Mouse (Mus musculus) MEL (cell line): ENCODE results near the gene Pla2g2e. TPM values are rescaled to one million over a fixed set of nuclear protein-coding genes. Genes with fewer than 3 reads are reported as not detected.

ENCODE experiments used
- DNase-seq: peaks from one replicate; pipeline ENCODE4 v3.0.0; 2011; ENCODE audit warnings: low read depth, low spot score
- H3K27ac ChIP-seq: 2 replicates; pipeline ENCODE4 v1.5.1; 2012; ENCODE audit warnings: low read depth, mild to moderate bottlenecking, control low read depth, low read length, moderate library complexity; ENCODE audit not compliant: control insufficient read depth
- H3K27me3 ChIP-seq, 2 experiments: fragments of 150-350 bp in 1 of 2; sonication (generic) in 1 of 2; 2 replicates each; pipeline ENCODE4 v1.6.1; 2012; ENCODE audit warnings: low read length in 2 of 2, mild to moderate bottlenecking in 2 of 2, improper control_type of control experiment in 1 of 2, moderate library complexity in 1 of 2; ENCODE audit not compliant: insufficient read depth in 2 of 2, control insufficient read depth in 1 of 2
- H3K36me3 ChIP-seq, 2 experiments: 2 replicates each; pipeline ENCODE4 v1.6.1; 2012 to 2014; ENCODE audit warnings: low read length in 2 of 2, improper control_type of control experiment in 1 of 2, inconsistent platforms in 1 of 2, mild to moderate bottlenecking in 1 of 2; ENCODE audit not compliant: insufficient read depth in 2 of 2, control insufficient read depth in 1 of 2
- H3K4me1 ChIP-seq, 2 experiments: fragments of 150-350 bp in 1 of 2; sonication (generic) in 1 of 2; 2 replicates each; pipeline ENCODE4 v1.6.1; 2012; ENCODE audit warnings: low read length in 2 of 2, improper control_type of control experiment in 1 of 2, mild to moderate bottlenecking in 1 of 2; ENCODE audit not compliant: insufficient read depth in 2 of 2, control insufficient read depth in 1 of 2
- H3K4me3 ChIP-seq, 2 experiments: fragments of 150-350 bp in 1 of 2; sonication (generic) in 1 of 2; 2 replicates each; pipeline ENCODE4 v1.5.1; 2012; ENCODE audit warnings: low read depth in 2 of 2, low read length in 2 of 2, mild to moderate bottlenecking in 2 of 2, moderate library complexity in 2 of 2, control low read depth in 1 of 2, improper control_type of control experiment in 1 of 2; ENCODE audit not compliant: control insufficient read depth in 1 of 2, insufficient read depth in 1 of 2
- H3K79me2 ChIP-seq: 2 replicates; pipeline ENCODE4 v1.6.1; 2012; ENCODE audit warnings: mild to moderate bottlenecking, low read length, moderate library complexity; ENCODE audit not compliant: control insufficient read depth, poor library complexity, insufficient read depth
- H3K9ac ChIP-seq: 2 replicates; pipeline ENCODE4 v1.6.1; 2012; ENCODE audit warnings: low read depth, mild to moderate bottlenecking, control low read depth, low read length, moderate library complexity; ENCODE audit not compliant: control insufficient read depth, poor library complexity, severe bottlenecking
- H3K9me3 ChIP-seq: fragments of 150-350 bp; sonication (generic); replicated peaks from 2 replicates; pipeline ENCODE4 v1.6.1; 2012; ENCODE audit warnings: mild to moderate bottlenecking, low read length, improper control_type of control experiment, moderate library complexity; ENCODE audit not compliant: insufficient read depth
- BHLHE40 ChIP-seq: IDR thresholded peaks from 2 replicates; pipeline ENCODE4 v1.6.1; 2012; ENCODE audit warnings: low read depth, mild to moderate bottlenecking, inconsistent platforms, low read length, improper control_type of control experiment, borderline replicate concordance
- CHD1 ChIP-seq: IDR thresholded peaks from 2 replicates; pipeline ENCODE4 v1.6.1; 2012; ENCODE audit warnings: low read depth, mild to moderate bottlenecking, inconsistent platforms, low read length, improper control_type of control experiment
- CHD2 ChIP-seq: IDR thresholded peaks from 2 replicates; pipeline ENCODE4 v1.6.1; 2011; ENCODE audit warnings: low read length, improper control_type of control experiment
- CTCF ChIP-seq, 3 experiments: IDR thresholded peaks in 2 of 3; conservative IDR thresholded peaks in 1 of 3; 2 replicates each; pipeline ENCODE4 v1.5.1; 2011 to 2012; ENCODE audit warnings: low read length in 3 of 3, low read depth in 2 of 3, mild to moderate bottlenecking in 2 of 3, improper control_type of control experiment in 1 of 3, inconsistent platforms in 1 of 3, mixed read lengths in 1 of 3, moderate library complexity in 1 of 3; ENCODE audit not compliant: control insufficient read depth in 1 of 3, insufficient read depth in 1 of 3, poor library complexity in 1 of 3, severe bottlenecking in 1 of 3
- MAZ ChIP-seq: IDR thresholded peaks from 2 replicates; pipeline ENCODE4 v1.6.1; 2012; ENCODE audit warnings: low read depth, mild to moderate bottlenecking, inconsistent platforms, low read length, improper control_type of control experiment
- MEF2A ChIP-seq: IDR thresholded peaks from 2 replicates; pipeline ENCODE4 v1.6.1; 2014; ENCODE audit warnings: low read depth, mild to moderate bottlenecking, inconsistent platforms, low read length, improper control_type of control experiment; ENCODE audit not compliant: poor library complexity, insufficient replicate concordance, severe bottlenecking; ENCODE audit errors: extremely low read depth
- MXI1 ChIP-seq: IDR thresholded peaks from 2 replicates; pipeline ENCODE4 v1.6.1; 2011; ENCODE audit warnings: mild to moderate bottlenecking, low read depth, low read length, improper control_type of control experiment
- MYC ChIP-seq: IDR thresholded peaks from 2 replicates; pipeline ENCODE4 v1.6.1; 2011; ENCODE audit warnings: low read depth, mild to moderate bottlenecking, low read length, improper control_type of control experiment, moderate library complexity
- POLR2AphosphoS5 ChIP-seq: IDR thresholded peaks from 2 replicates; pipeline ENCODE4 v1.6.1; 2012; ENCODE audit warnings: low read depth, borderline replicate concordance, mild to moderate bottlenecking, inconsistent platforms, low read length, moderate library complexity, mixed read lengths
- TBP ChIP-seq: IDR thresholded peaks from 2 replicates; pipeline ENCODE4 v1.8.0; 2011; ENCODE audit warnings: low read depth, low read length, improper control_type of control experiment
- UBTF ChIP-seq: IDR thresholded peaks from 2 replicates; pipeline ENCODE4 v1.6.1; 2012; ENCODE audit warnings: low read depth, mild to moderate bottlenecking, inconsistent platforms, low read length, improper control_type of control experiment, moderate library complexity, borderline replicate concordance; ENCODE audit not compliant: insufficient read depth
- ZC3H11A ChIP-seq: IDR thresholded peaks from 2 replicates; pipeline ENCODE4 v1.6.1; 2012; ENCODE audit warnings: low read depth, mild to moderate bottlenecking, inconsistent platforms, low read length, improper control_type of control experiment
- ZKSCAN1 ChIP-seq: IDR thresholded peaks from 2 replicates; pipeline ENCODE4 v1.6.1; 2012; ENCODE audit warnings: low read depth, mild to moderate bottlenecking, inconsistent platforms, low read length, improper control_type of control experiment, moderate library complexity
- ZMIZ1 ChIP-seq: IDR thresholded peaks from 2 replicates; pipeline ENCODE4 v1.6.1; 2012; ENCODE audit warnings: low read depth, mild to moderate bottlenecking, inconsistent platforms, low read length, improper control_type of control experiment, moderate library complexity
- ZNF384 ChIP-seq: IDR thresholded peaks from 2 replicates; pipeline ENCODE4 v1.6.1; 2012; ENCODE audit warnings: low read depth, mild to moderate bottlenecking, inconsistent platforms, low read length, improper control_type of control experiment
- polyA plus RNA-seq, 2 experiments: library from polyadenylated mRNA; stranded (reverse) in 1 of 2; unstranded in 1 of 2; fragments of >175 nt in 1 of 2; fragments of >200 nt in 1 of 2; gene quantifications; 2 replicates each; pipeline versions ENCODE4 v1.2.1 to v1.2.4; 2012; ENCODE audit warnings: low replicate concordance in 2 of 2, low read depth in 1 of 2; ENCODE audit not compliant: insufficient read length in 2 of 2, insufficient read depth in 1 of 2, missing spikeins in 1 of 2
- total RNA-seq: library from RNA; depleted of rRNA; stranded (reverse); fragments of 300-350 nt; gene quantifications from 2 replicates; pipeline ENCODE4 v1.2.3, GENCODE M21; 2012; rRNA removed

Gene Pla2g2e
- total RNA-seq (not detected in 2 replicates), polyA plus RNA-seq (not detected)

- Histone ChIP-seq H3K9ac (no peak within 1 kb of the TSS), H3K79me2 (no peaks in the 10 kb centered on the region), H3K4me3 (no peak within 1 kb of the TSS), H3K36me3 (no peaks in the 10 kb centered on the region), H3K4me1 (no peaks in the 10 kb centered on the region), H3K9me3 (no peaks in the 10 kb centered on the region), H3K27me3 (no peaks in the 10 kb centered on the region), H3K27ac (no peak within 1 kb of the TSS)
- DNase-seq: no peak
- no peak for TF ChIP-seq POLR2AphosphoS5
- TF ChIP-seq CTCF (IDR thresholded peaks at IDR 0.05 in 2 of 3, conservative IDR thresholded peaks at IDR 0.05 in 1 of 3; ENCODE audit: control insufficient read depth in 1 of 3, insufficient read depth in 1 of 3, low read depth in 2 of 3, low read length in 3 of 3, poor library complexity in 1 of 3, severe bottlenecking in 1 of 3): no peak
- TF ChIP-seq CHD2: no peak
- TF ChIP-seq MEF2A: no peak
- TF ChIP-seq ZNF384: no peak
- TF ChIP-seq MAZ: no peak
- TF ChIP-seq ZMIZ1: no peak
- TF ChIP-seq MYC: no peak
These were observed at the start of gene Pla2g2e for GRCm38 (mm10) chr4:138877731-138878130. Pla2g2e (plus strand) TSS chr4:138877942.

- Histone ChIP-seq H3K27ac (no peak overlapping the region), H3K4me3 (no peak overlapping the region), H3K9ac (no peak overlapping the region), H3K9me3 (no peaks in the 10 kb centered on the region)
- TF ChIP-seq ZC3H11A: no peak
- TF ChIP-seq MYC: no peak
- no peak for TF ChIP-seq TBP
- TF ChIP-seq MXI1: no peak
- no peak for TF ChIP-seq CHD1
- no peak for TF ChIP-seq UBTF
- TF ChIP-seq BHLHE40: no peak
- TF ChIP-seq ZKSCAN1: no peak
- TF ChIP-seq, all 39 proteins: peak for 0
- no peak for DNase-seq
- Histone ChIP-seq H3K79me2 (no peaks in the 10 kb centered on the region), H3K36me3 (no peaks in the 10 kb centered on the region), H3K27me3 (no peaks in the 10 kb centered on the region), H3K4me1 (no peaks in the 10 kb centered on the region)
These were observed 37.9 kb upstream of the Pla2g2e start for GRCm38 (mm10) chr4:138839806-138840205.
